Mouse (Mus musculus): Measurements from ENCODE around the gene Abcc1. TPM values are rescaled to one million over a fixed set of nuclear protein-coding genes. Genes with fewer than 3 reads are reported as not detected.

Abcc1 gene
- polyA plus RNA-seq, 1 experiment from 2014 or later: 17.9 TPM

GRCm38 (mm10) chr16:14381061-14381665 is 19.8 kb downstream of the Abcc1 start:
- no peaks in the 10 kb centered on the region for H3K27me3 ChIP-seq (ENCODE audit: control insufficient read depth, insufficient read depth, low read length)
- no peak for ATAC-seq (ENCODE audit: insufficient number of reproducible peaks, insufficient read depth, low FRiP score, low read depth)
- H3K36me3 ChIP-seq (ENCODE audit: control insufficient read depth, insufficient read depth, low read length): no peaks in the 10 kb centered on the region
- H3K9me3 ChIP-seq (ENCODE audit: control insufficient read depth, low read depth, low read length): no peaks in the 10 kb centered on the region
- no peak overlapping the region for H3K4me3 ChIP-seq (ENCODE audit: low read depth, low read length)
- H3K9ac ChIP-seq (replicated peaks; ENCODE audit: low read depth, low read length): no peak overlapping the region
- H3K4me1 ChIP-seq (ENCODE audit: control insufficient read depth, insufficient read depth, low read length): no peaks in the 10 kb centered on the region
- H3K27ac ChIP-seq (ENCODE audit: low read length): no peak overlapping the region
- H3K4me2 ChIP-seq (replicated peaks; ENCODE audit: low read depth, low read length): no peak overlapping the region

- Histone ChIP-seq H3K9me3 (ENCODE audit: control insufficient read depth, low read depth, low read length) (no peaks in the 10 kb centered on the region), H3K9ac (replicated peaks; ENCODE audit: low read depth, low read length) (no peak overlapping the region), H3K27ac (ENCODE audit: low read length) (no peak overlapping the region), H3K36me3 (ENCODE audit: control insufficient read depth, insufficient read depth, low read length) (peaks cover 2% of the 10 kb centered on the region; the same call in 1 of the 2 replicates), H3K4me3 (ENCODE audit: low read depth, low read length) (no peak overlapping the region), H3K4me1 (ENCODE audit: control insufficient read depth, insufficient read depth, low read length) (no peaks in the 10 kb centered on the region), H3K27me3 (ENCODE audit: control insufficient read depth, insufficient read depth, low read length) (no peaks in the 10 kb centered on the region), H3K4me2 (replicated peaks; ENCODE audit: low read depth, low read length) (no peak overlapping the region)
- no peak for ATAC-seq (ENCODE audit: insufficient number of reproducible peaks, insufficient read depth, low FRiP score, low read depth)
- 93% methylated on average over 4 of the region's 4 CpGs for WGBS
These were observed 37.9 kb downstream of the Abcc1 start for GRCm38 (mm10) chr16:14399303-14399702.

- Histone ChIP-seq H3K4me1 (ENCODE audit: control insufficient read depth, insufficient read depth, low read length) (no peaks in the 10 kb centered on the region), H3K36me3 (ENCODE audit: control insufficient read depth, insufficient read depth, low read length) (peaks cover 5% of the 10 kb centered on the region; the same call in 1 of the 2 replicates), H3K4me2 (replicated peaks; ENCODE audit: low read depth, low read length) (no peak overlapping the region), H3K9me3 (ENCODE audit: control insufficient read depth, low read depth, low read length) (no peaks in the 10 kb centered on the region), H3K9ac (replicated peaks; ENCODE audit: low read depth, low read length) (no peak overlapping the region), H3K4me3 (ENCODE audit: low read depth, low read length) (no peak overlapping the region), H3K27ac (ENCODE audit: low read length) (no peak overlapping the region), H3K27me3 (ENCODE audit: control insufficient read depth, insufficient read depth, low read length) (no peaks in the 10 kb centered on the region)
- WGBS: 91% methylated on average over 2 of the region's 2 CpGs
- ATAC-seq (ENCODE audit: insufficient number of reproducible peaks, insufficient read depth, low FRiP score, low read depth): no peak
These were observed 42.1 kb downstream of the Abcc1 start for GRCm38 (mm10) chr16:14403507-14403906.

- Histone ChIP-seq H3K9ac (replicated peaks; ENCODE audit: low read depth, low read length) (no peak overlapping the region), H3K4me3 (ENCODE audit: low read depth, low read length) (no peak overlapping the region), H3K36me3 (ENCODE audit: control insufficient read depth, insufficient read depth, low read length) (peaks cover 5% of the 10 kb centered on the region; the same call in 1 of the 2 replicates), H3K9me3 (ENCODE audit: control insufficient read depth, low read depth, low read length) (no peaks in the 10 kb centered on the region), H3K27me3 (ENCODE audit: control insufficient read depth, insufficient read depth, low read length) (no peaks in the 10 kb centered on the region), H3K4me2 (replicated peaks; ENCODE audit: low read depth, low read length) (no peak overlapping the region), H3K27ac (ENCODE audit: low read length) (no peak overlapping the region), H3K4me1 (ENCODE audit: control insufficient read depth, insufficient read depth, low read length) (no peaks in the 10 kb centered on the region)
- 95% methylated on average over 6 of the region's 6 CpGs for WGBS
- ATAC-seq (ENCODE audit: insufficient number of reproducible peaks, insufficient read depth, low FRiP score, low read depth): no peak
These were observed 44.3 kb downstream of the Abcc1 start for GRCm38 (mm10) chr16:14405636-14406035.

GRCm38 (mm10) chr16:14409124-14409523 is 47.8 kb downstream of the Abcc1 start:
- peaks cover 9% of the 10 kb centered on the region for H3K36me3 ChIP-seq (ENCODE audit: control insufficient read depth, insufficient read depth, low read length)
- H3K9me3 ChIP-seq (ENCODE audit: control insufficient read depth, low read depth, low read length): no peaks in the 10 kb centered on the region
- H3K27me3 ChIP-seq (ENCODE audit: control insufficient read depth, insufficient read depth, low read length): no peaks in the 10 kb centered on the region
- H3K4me1 ChIP-seq (ENCODE audit: control insufficient read depth, insufficient read depth, low read length): no peaks in the 10 kb centered on the region
- H3K4me2 ChIP-seq (replicated peaks; ENCODE audit: low read depth, low read length): no peak overlapping the region
- no peak overlapping the region for H3K9ac ChIP-seq (replicated peaks; ENCODE audit: low read depth, low read length)
- no peak overlapping the region for H3K27ac ChIP-seq (ENCODE audit: low read length)
- no peak overlapping the region for H3K4me3 ChIP-seq (ENCODE audit: low read depth, low read length)
- 86% methylated on average over 2 of the region's 2 CpGs for WGBS
- ATAC-seq (ENCODE audit: insufficient number of reproducible peaks, insufficient read depth, low FRiP score, low read depth): no peak

GRCm38 (mm10) chr16:14409776-14410175 is 48.4 kb downstream of the Abcc1 start:
- H3K36me3 ChIP-seq (ENCODE audit: control insufficient read depth, insufficient read depth, low read length): peaks cover 5% of the 10 kb centered on the region
- no peaks in the 10 kb centered on the region for H3K9me3 ChIP-seq (ENCODE audit: control insufficient read depth, low read depth, low read length)
- no peaks in the 10 kb centered on the region for H3K4me1 ChIP-seq (ENCODE audit: control insufficient read depth, insufficient read depth, low read length)
- WGBS: 91% methylated on average over 3 of the region's 3 CpGs
- no peak overlapping the region for H3K27ac ChIP-seq (ENCODE audit: low read length)
- no peak overlapping the region for H3K4me3 ChIP-seq (ENCODE audit: low read depth, low read length)
- H3K27me3 ChIP-seq (ENCODE audit: control insufficient read depth, insufficient read depth, low read length): no peaks in the 10 kb centered on the region
- no peak for ATAC-seq (ENCODE audit: insufficient number of reproducible peaks, insufficient read depth, low FRiP score, low read depth)
- no peak overlapping the region for H3K4me2 ChIP-seq (replicated peaks; ENCODE audit: low read depth, low read length)
- H3K9ac ChIP-seq (replicated peaks; ENCODE audit: low read depth, low read length): no peak overlapping the region

- Histone ChIP-seq H3K4me3 (ENCODE audit: low read depth, low read length) (no peak overlapping the region), H3K27ac (ENCODE audit: low read length) (no peak overlapping the region), H3K36me3 (ENCODE audit: control insufficient read depth, insufficient read depth, low read length) (peaks cover 4% of the 10 kb centered on the region; the same call in 1 of the 2 replicates), H3K4me2 (replicated peaks; ENCODE audit: low read depth, low read length) (no peak overlapping the region), H3K4me1 (ENCODE audit: control insufficient read depth, insufficient read depth, low read length) (no peaks in the 10 kb centered on the region), H3K9me3 (ENCODE audit: control insufficient read depth, low read depth, low read length) (no peaks in the 10 kb centered on the region), H3K9ac (replicated peaks; ENCODE audit: low read depth, low read length) (no peak overlapping the region), H3K27me3 (ENCODE audit: control insufficient read depth, insufficient read depth, low read length) (no peaks in the 10 kb centered on the region)
- WGBS: 91% methylated on average over 7 of the region's 7 CpGs
- ATAC-seq (ENCODE audit: insufficient number of reproducible peaks, insufficient read depth, low FRiP score, low read depth): no peak
These were observed 49.3 kb downstream of the Abcc1 start for GRCm38 (mm10) chr16:14410611-14411010.

GRCm38 (mm10) chr16:14411156-14411555 is 49.8 kb downstream of the Abcc1 start:
- Histone ChIP-seq H3K36me3 (ENCODE audit: control insufficient read depth, insufficient read depth, low read length) (peaks cover 4% of the 10 kb centered on the region; the same call in 1 of the 2 replicates), H3K4me3 (ENCODE audit: low read depth, low read length) (no peak overlapping the region), H3K4me2 (replicated peaks; ENCODE audit: low read depth, low read length) (no peak overlapping the region), H3K27ac (ENCODE audit: low read length) (no peak overlapping the region), H3K27me3 (ENCODE audit: control insufficient read depth, insufficient read depth, low read length) (no peaks in the 10 kb centered on the region), H3K4me1 (ENCODE audit: control insufficient read depth, insufficient read depth, low read length) (no peaks in the 10 kb centered on the region), H3K9me3 (ENCODE audit: control insufficient read depth, low read depth, low read length) (no peaks in the 10 kb centered on the region), H3K9ac (replicated peaks; ENCODE audit: low read depth, low read length) (no peak overlapping the region)
- no peak for ATAC-seq (ENCODE audit: insufficient number of reproducible peaks, insufficient read depth, low FRiP score, low read depth)
- 88% methylated on average over 7 of the region's 7 CpGs for WGBS

- Histone ChIP-seq H3K4me1 (ENCODE audit: control insufficient read depth, insufficient read depth, low read length) (no peaks in the 10 kb centered on the region), H3K9me3 (ENCODE audit: control insufficient read depth, low read depth, low read length) (no peaks in the 10 kb centered on the region), H3K4me2 (replicated peaks; ENCODE audit: low read depth, low read length) (no peak overlapping the region), H3K4me3 (ENCODE audit: low read depth, low read length) (no peak overlapping the region), H3K36me3 (ENCODE audit: control insufficient read depth, insufficient read depth, low read length) (peaks cover 4% of the 10 kb centered on the region; the same call in 1 of the 2 replicates), H3K27me3 (ENCODE audit: control insufficient read depth, insufficient read depth, low read length) (no peaks in the 10 kb centered on the region), H3K9ac (replicated peaks; ENCODE audit: low read depth, low read length) (no peak overlapping the region), H3K27ac (ENCODE audit: low read length) (no peak overlapping the region)
- no peak for ATAC-seq (ENCODE audit: insufficient number of reproducible peaks, insufficient read depth, low FRiP score, low read depth)
- 94% methylated on average over 5 of the region's 5 CpGs for WGBS
These were observed 51.2 kb downstream of the Abcc1 start for GRCm38 (mm10) chr16:14412551-14412950.

Measured in stomach, embryonic 14.5 days (tissue).